Mouse (Mus musculus): ENCODE measurements at regions not wholly inside any gene's neighbourhood (a gene's known extent, or its start where the extent isn't known, plus 50 kb on each side); places are given as distances from the start of the nearest gene placed in this dataset.

DNA sequence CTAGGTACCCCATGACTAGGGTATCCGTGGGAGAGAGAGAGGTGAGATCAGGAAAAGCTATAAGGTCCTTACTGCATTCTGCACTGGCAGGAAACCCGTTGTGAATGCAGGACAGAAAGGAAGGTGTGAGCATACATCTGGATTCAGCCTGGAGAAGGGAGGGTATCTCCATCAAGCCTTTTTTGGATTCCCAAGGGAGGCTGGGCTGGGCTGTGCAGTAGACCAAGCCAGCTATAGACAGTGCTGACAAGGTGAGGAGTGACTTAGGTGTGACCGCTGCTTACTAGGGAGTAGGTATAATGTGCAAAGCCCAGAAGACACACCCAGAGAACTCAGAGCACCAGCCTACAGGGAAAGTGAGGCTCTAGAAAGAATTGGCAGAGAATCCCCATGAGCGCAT is 250.1 kb downstream of the Irs2 start:
- TF ChIP-seq POLR2A (IDR thresholded peaks at IDR 0.05; ENCODE audit: low read depth, low read length) (no peak), CTCF (conservative IDR thresholded peaks at IDR 0.05; ENCODE audit: insufficient read depth, insufficient read length, low read depth, low read length) (no peak)
